Mouse (Mus musculus) brain, adult 2 months (tissue): ENCODE measurements around the gene Pnpla2.

Experiments
- DNase-seq: peaks from one replicate; pipeline ENCODE4 v3.0.0; 2011; ENCODE audit warnings: low read depth, low spot score

The Pnpla2 gene

GRCm38 (mm10) chr7:141467230-141468030, 12.4 kb downstream of the Pnpla2 start, which contains the start of gene Cd151:
Gene Cd151, plus strand, starts transcription at chr7:141467392.
- DNase-seq = peak; percentile 69

GRCm38 (mm10) chr7:141468164-141468521, 13.1 kb downstream of the Pnpla2 start:
- no peak for DNase-seq

- DNase-seq = peak; percentile 84
Measured at GRCm38 (mm10) chr7:141468522-141469211, 13.7 kb downstream of the Pnpla2 start.

GRCm38 (mm10) chr7:141469352-141469751, 14.4 kb downstream of the Pnpla2 start:
- no peak for DNase-seq

- no peak for DNase-seq
Measured at GRCm38 (mm10) chr7:141469901-141470636, 15.1 kb downstream of the Pnpla2 start.

- no peak for DNase-seq
Measured at GRCm38 (mm10) chr7:141470637-141470944, 15.6 kb downstream of the Pnpla2 start.

- no peak for DNase-seq
Measured at GRCm38 (mm10) chr7:141471236-141471635, 16.2 kb downstream of the Pnpla2 start.

- no peak for DNase-seq
Measured at GRCm38 (mm10) chr7:141472226-141472625, 17.2 kb downstream of the Pnpla2 start.

- no peak for DNase-seq
Measured at GRCm38 (mm10) chr7:141472763-141473162, 17.8 kb downstream of the Pnpla2 start.

- no peak for DNase-seq
Measured at GRCm38 (mm10) chr7:141474160-141474559, 19.2 kb downstream of the Pnpla2 start.

- peak; percentile 94 for DNase-seq
Measured at GRCm38 (mm10) chr7:141475011-141475804, 20.2 kb downstream of the Pnpla2 start, which contains the start of the genes Polr2l and Tspan4. Gene Polr2l, minus strand, starts transcription at chr7:141475132. Gene Tspan4, plus strand, starts transcription at chr7:141475240.

- DNase-seq = no peak
Measured at GRCm38 (mm10) chr7:141475805-141476158, 20.8 kb downstream of the Pnpla2 start.

GRCm38 (mm10) chr7:141476226-141476980, 21.4 kb downstream of the Pnpla2 start:
- DNase-seq = peak; percentile 62

- no peak for DNase-seq
Measured at GRCm38 (mm10) chr7:141476981-141477370, 22.0 kb downstream of the Pnpla2 start.

GRCm38 (mm10) chr7:141477578-141478269, 22.7 kb downstream of the Pnpla2 start:
- no peak for DNase-seq

- DNase-seq = no peak
Measured at GRCm38 (mm10) chr7:141478270-141478748, 23.3 kb downstream of the Pnpla2 start.

GRCm38 (mm10) chr7:141480842-141481497, 26.0 kb downstream of the Pnpla2 start:
- peak; percentile 96 for DNase-seq

- DNase-seq = peak; percentile 82
Measured at GRCm38 (mm10) chr7:141481498-141482401, 26.8 kb downstream of the Pnpla2 start.
